Mouse (Mus musculus) intestine, embryonic 16.5 days (tissue): ENCODE measurements at regions not wholly inside any gene's neighbourhood (a gene's known extent, or its start where the extent isn't known, plus 50 kb on each side); places are given as distances from the start of the nearest gene placed in this dataset.

ENCODE experiments used
- ATAC-seq: fragments of 200-750 bp; cut with Nextera tagmentation; 2 replicates; pipeline ENCODE4 v1.8.0; 2017; ENCODE audit warnings: moderate TSS enrichment, moderate library complexity
- H3K27ac ChIP-seq: fragments of 300-500 bp; sonication (generic); 2 replicates; pipeline ENCODE4 v1.5.1; 2014; ENCODE audit warnings: mild to moderate bottlenecking, low read length
- H3K27me3 ChIP-seq: fragments of 300-500 bp; sonication (generic); replicated peaks from 2 replicates; pipeline ENCODE4 v1.6.1; 2014; ENCODE audit warnings: low read length, control low read depth, mixed read lengths; ENCODE audit not compliant: control insufficient read depth, insufficient read depth
- H3K36me3 ChIP-seq: fragments of 300-500 bp; sonication (generic); 2 replicates; pipeline ENCODE4 v1.6.1; 2014; ENCODE audit warnings: low read length, control low read depth; ENCODE audit not compliant: control insufficient read depth, insufficient read depth
- H3K4me1 ChIP-seq: fragments of 300-500 bp; sonication (generic); 2 replicates; pipeline ENCODE4 v1.6.1; 2014; ENCODE audit warnings: low read length, control low read depth, mixed read lengths; ENCODE audit not compliant: control insufficient read depth, insufficient read depth
- H3K4me2 ChIP-seq: fragments of 300-500 bp; sonication (generic); 2 replicates; pipeline ENCODE4 v1.6.1; 2014; ENCODE audit warnings: low read depth, low read length, control low read depth
- H3K4me3 ChIP-seq: fragments of 300-500 bp; sonication (generic); 2 replicates; pipeline ENCODE4 v1.5.1; 2014; ENCODE audit warnings: mild to moderate bottlenecking, low read length
- H3K9ac ChIP-seq: fragments of 300-500 bp; sonication (generic); 2 replicates; pipeline ENCODE4 v1.6.1; 2014; ENCODE audit warnings: low read depth, low read length
- H3K9me3 ChIP-seq: fragments of 300-500 bp; sonication (generic); 2 replicates; pipeline ENCODE4 v1.6.1; 2016; ENCODE audit warnings: low read length, control low read depth; ENCODE audit not compliant: control insufficient read depth
- whole genome bisulfite sequencing: fragments of 180-500 bp; shearing (Covaris S2); extraction: QIAGEN DNeasy Blood & Tissue Kit; methylation state at CpG from one replicate; pipeline ENCODE4 v1.1.7; 2014; 5-methylcytosine and 5-hydroxymethylcytosine counted together

GRCm38 (mm10) chr4:32074399-32075296 lies 110.8 kb downstream of the Map3k7 start:
- H3K9ac ChIP-seq, result no peak overlapping the region
- no peaks in the 10 kb centered on the region for H3K27me3 ChIP-seq
- H3K4me2 ChIP-seq, result 0 out of 2 replicates have a peak overlapping the region, but pooled peaks have one; percentile 19
- no peak overlapping the region for H3K27ac ChIP-seq
- 0 out of 2 replicates have a peak, but pooled peaks cover 3% of the 10 kb centered on the region for H3K4me1 ChIP-seq
- 0 out of 2 replicates have a peak, but pooled peaks cover 3% of the 10 kb centered on the region for H3K9me3 ChIP-seq
- H3K4me3 ChIP-seq, result 0 out of 2 replicates have a peak overlapping the region, but pooled peaks have one; percentile 1
- H3K36me3 ChIP-seq, result no peaks in the 10 kb centered on the region
- 19% methylated on average over 22 of the region's 22 CpGs for WGBS
- no peak for ATAC-seq

DNA sequence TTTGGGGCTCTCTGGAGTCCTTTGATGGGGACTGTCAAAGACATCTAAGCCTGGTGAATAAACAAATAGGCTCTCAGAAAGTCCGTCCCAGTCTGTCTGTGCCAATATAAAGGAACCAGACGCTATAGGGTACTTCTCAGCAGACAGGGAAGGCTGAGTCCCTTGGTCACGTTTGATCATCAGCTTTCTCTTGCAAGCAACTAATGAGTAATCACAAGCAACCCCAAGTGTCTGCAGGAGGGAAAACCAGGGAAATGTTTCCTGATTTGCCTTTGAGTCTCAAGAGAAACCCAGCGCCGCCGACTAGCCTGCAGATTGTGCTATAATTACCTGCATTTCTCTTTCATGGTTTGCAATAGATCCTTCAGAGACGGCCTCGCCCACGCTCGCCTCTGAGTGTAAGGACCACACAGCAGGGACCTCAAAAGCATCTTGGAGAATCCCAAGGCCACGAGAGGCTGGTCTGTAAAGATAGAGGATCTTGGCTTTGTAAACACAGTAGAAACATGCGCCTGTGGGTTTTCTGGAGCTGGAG lies 112.6 kb downstream of the Map3k7 start:
- H3K4me2 ChIP-seq, result no peak overlapping the region
- WGBS, result 59% methylated on average over 12 of the region's 12 CpGs
- no peak for ATAC-seq
- no peaks in the 10 kb centered on the region for H3K9me3 ChIP-seq
- H3K4me1 ChIP-seq, result 0 out of 2 replicates have a peak, but pooled peaks cover 3% of the 10 kb centered on the region
- H3K4me3 ChIP-seq, result no peak overlapping the region
- H3K27me3 ChIP-seq, result no peaks in the 10 kb centered on the region
- no peak overlapping the region for H3K27ac ChIP-seq
- no peaks in the 10 kb centered on the region for H3K36me3 ChIP-seq
- no peak overlapping the region for H3K9ac ChIP-seq

DNA sequence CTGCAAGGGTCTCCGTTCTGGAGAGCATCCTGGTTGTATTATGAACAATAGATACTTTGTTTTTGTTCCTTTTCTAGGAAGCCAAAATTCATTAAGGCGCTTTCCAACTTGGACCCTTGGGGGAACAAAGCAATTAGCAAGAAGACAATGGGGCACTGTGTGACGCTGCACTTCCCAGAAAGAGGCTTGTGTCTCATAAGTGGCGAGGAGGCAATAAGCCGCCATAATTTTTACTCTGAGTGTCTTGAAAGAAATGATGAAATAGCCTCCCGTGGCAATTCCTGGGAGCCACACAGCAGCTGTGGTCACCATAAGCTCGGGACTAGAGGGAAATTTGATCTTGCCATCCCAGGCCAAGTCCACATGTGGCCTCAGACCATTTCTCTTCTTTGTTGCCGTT lies 119.6 kb downstream of the Map3k7 start:
- WGBS, result 69% methylated on average over 8 of the region's 8 CpGs
- H3K4me1 ChIP-seq, result no peaks in the 10 kb centered on the region

GRCm38 (mm10) chr4:32084250-32084869 lies 120.5 kb downstream of the Map3k7 start:
- no peak overlapping the region for H3K27ac ChIP-seq
- no peaks in the 10 kb centered on the region for H3K36me3 ChIP-seq
- H3K9ac ChIP-seq, result no peak overlapping the region
- WGBS, result 91% methylated on average over 10 of the region's 10 CpGs
- H3K4me1 ChIP-seq, result no peaks in the 10 kb centered on the region
- no peaks in the 10 kb centered on the region for H3K27me3 ChIP-seq
- no peak overlapping the region for H3K4me3 ChIP-seq
- no peak overlapping the region for H3K4me2 ChIP-seq
- ATAC-seq, result no peak
- H3K9me3 ChIP-seq, result no peaks in the 10 kb centered on the region

More for the DNA sequence above, 119.6 kb downstream of the Map3k7 start:
- Histone ChIP-seq H3K4me2 (no peak overlapping the region), H3K36me3 (no peaks in the 10 kb centered on the region), H3K27me3 (no peaks in the 10 kb centered on the region), H3K27ac (no peak overlapping the region), H3K4me3 (no peak overlapping the region), H3K9me3 (no peaks in the 10 kb centered on the region), H3K9ac (no peak overlapping the region)
- ATAC-seq, result no peak

DNA sequence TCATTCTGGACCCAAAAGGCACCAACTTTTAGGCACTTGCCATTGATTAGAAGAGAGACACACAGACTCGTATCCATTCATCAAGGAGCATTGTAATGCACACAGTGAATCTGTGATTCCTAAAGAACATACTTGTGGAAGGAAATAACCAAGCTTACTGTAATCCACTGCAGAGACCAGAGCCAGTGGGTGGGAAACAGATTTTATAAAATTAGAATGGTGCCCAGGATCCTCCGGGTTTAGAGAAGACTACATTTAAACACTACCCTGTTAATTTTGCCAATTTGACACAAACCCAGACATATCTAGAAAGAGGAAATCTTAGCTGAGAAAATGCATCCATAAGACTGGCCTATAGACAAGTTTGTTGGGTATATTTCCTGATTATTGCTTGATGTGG lies 121.1 kb downstream of the Map3k7 start:
- ATAC-seq, result no peak
- Histone ChIP-seq H3K27me3 (no peaks in the 10 kb centered on the region), H3K9me3 (no peaks in the 10 kb centered on the region), H3K27ac (no peak overlapping the region), H3K4me1 (no peaks in the 10 kb centered on the region), H3K4me3 (no peak overlapping the region), H3K9ac (no peak overlapping the region), H3K4me2 (no peak overlapping the region), H3K36me3 (no peaks in the 10 kb centered on the region)
- whole genome bisulfite sequencing, result 94% methylated on average over 2 of the region's 2 CpGs

GRCm38 (mm10) chr4:32091086-32091485 lies 127.2 kb downstream of the Map3k7 start:
- H3K4me3 ChIP-seq, result no peak overlapping the region
- ATAC-seq, result no peak
- H3K9me3 ChIP-seq, result no peaks in the 10 kb centered on the region
- no peak overlapping the region for H3K9ac ChIP-seq
- 91% methylated on average over 10 of the region's 10 CpGs for WGBS
- no peaks in the 10 kb centered on the region for H3K27me3 ChIP-seq
- H3K4me1 ChIP-seq, result no peaks in the 10 kb centered on the region
- H3K36me3 ChIP-seq, result no peaks in the 10 kb centered on the region
- H3K4me2 ChIP-seq, result no peak overlapping the region
- no peak overlapping the region for H3K27ac ChIP-seq

GRCm38 (mm10) chr4:32092320-32093041 lies 128.6 kb downstream of the Map3k7 start:
- Histone ChIP-seq H3K9ac (no peak overlapping the region), H3K27me3 (no peaks in the 10 kb centered on the region), H3K36me3 (no peaks in the 10 kb centered on the region), H3K9me3 (no peaks in the 10 kb centered on the region), H3K4me1 (no peaks in the 10 kb centered on the region), H3K4me2 (no peak overlapping the region), H3K4me3 (no peak overlapping the region), H3K27ac (no peak overlapping the region)
- ATAC-seq, result no peak
- 95% methylated on average over 17 of the region's 17 CpGs for WGBS

DNA sequence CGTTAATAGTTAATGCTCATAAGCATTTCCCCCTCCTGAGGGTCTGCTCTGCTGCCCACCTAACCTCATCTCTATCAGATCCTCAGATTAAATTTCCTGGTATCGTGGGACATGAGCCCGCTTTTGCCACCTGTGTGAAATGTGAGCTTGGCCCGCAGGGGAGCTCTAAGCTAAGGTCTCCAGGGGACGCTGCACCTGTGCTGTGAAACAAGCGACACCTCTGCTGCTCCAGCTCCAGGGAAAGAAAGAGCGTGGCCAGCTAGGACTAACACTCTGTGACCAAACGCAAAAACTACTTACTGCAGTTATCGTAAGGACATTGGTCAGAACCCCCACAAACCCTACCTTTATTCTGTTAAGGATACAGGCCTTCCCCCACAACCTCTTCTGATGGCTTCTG lies 134.3 kb downstream of the Map3k7 start:
- Histone ChIP-seq H3K9me3 (no peaks in the 10 kb centered on the region), H3K27me3 (no peaks in the 10 kb centered on the region), H3K4me2 (no peak overlapping the region), H3K36me3 (no peaks in the 10 kb centered on the region), H3K9ac (no peak overlapping the region), H3K4me3 (no peak overlapping the region), H3K4me1 (0 out of 2 replicates have a peak, but pooled peaks cover 6% of the 10 kb centered on the region), H3K27ac (no peak overlapping the region)
- WGBS, result 70% methylated on average over 9 of the region's 9 CpGs
- ATAC-seq, result no peak

DNA sequence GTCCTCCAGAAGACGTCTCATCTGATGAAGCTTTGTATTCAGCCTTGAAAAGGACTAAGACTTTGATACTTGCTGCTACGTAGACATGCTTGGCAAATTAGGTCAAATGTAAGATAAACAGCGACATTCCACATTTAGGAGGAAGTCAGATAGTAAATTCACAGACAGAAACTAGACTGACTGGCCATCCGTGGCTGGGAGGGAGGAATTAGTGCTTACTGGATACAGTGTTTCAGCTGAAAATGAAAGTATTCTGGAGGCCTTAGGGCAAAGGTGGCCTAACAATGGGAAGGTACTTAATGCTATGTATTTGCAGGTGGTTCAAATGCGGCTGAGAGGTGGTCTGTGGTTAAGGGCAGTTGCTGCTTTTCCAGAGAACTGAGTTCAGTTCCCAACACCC lies 137.1 kb downstream of the Map3k7 start:
- no peaks in the 10 kb centered on the region for H3K9me3 ChIP-seq
- peak; percentile 90 for ATAC-seq
- no peak overlapping the region for H3K9ac ChIP-seq
- 29% methylated on average over 5 of the region's 5 CpGs for WGBS
- 0 out of 2 replicates have a peak, but pooled peaks cover 6% of the 10 kb centered on the region for H3K4me1 ChIP-seq
- H3K4me2 ChIP-seq, result no peak overlapping the region
- H3K27me3 ChIP-seq, result no peaks in the 10 kb centered on the region
- H3K27ac ChIP-seq, result no peak overlapping the region
- H3K4me3 ChIP-seq, result no peak overlapping the region
- H3K36me3 ChIP-seq, result no peaks in the 10 kb centered on the region
